Mouse (Mus musculus) thymus, adult 2 months (tissue): ENCODE measurements around the gene Clpsl2. TPM values are rescaled to one million over a fixed set of nuclear protein-coding genes. Genes with fewer than 3 reads are reported as not detected.

ENCODE experiments used
- DNase-seq: peaks from one replicate; pipeline ENCODE4 v3.0.0; 2021
- H3K27ac ChIP-seq: fragments of 200-500 bp; 2 replicates; pipeline ENCODE4 v1.5.1; 2012; ENCODE audit warnings: low read length, control low read depth; ENCODE audit not compliant: control insufficient read depth, insufficient read depth
- H3K27me3 ChIP-seq: fragments of 200-500 bp; 2 replicates; pipeline ENCODE4 v1.6.1; 2012; ENCODE audit warnings: mild to moderate bottlenecking, low read length, moderate library complexity, mixed read lengths; ENCODE audit not compliant: control insufficient read depth, insufficient read depth
- H3K36me3 ChIP-seq: fragments of 200-500 bp; 2 replicates; pipeline ENCODE4 v1.6.1; 2012; ENCODE audit warnings: mild to moderate bottlenecking, low read length, moderate library complexity; ENCODE audit not compliant: control insufficient read depth, insufficient read depth
- H3K4me1 ChIP-seq: fragments of 200-500 bp; replicated peaks from 2 replicates; pipeline ENCODE4 v1.6.1; 2012; ENCODE audit warnings: low read length; ENCODE audit not compliant: control insufficient read depth, insufficient read depth
- H3K4me3 ChIP-seq: fragments of 200-500 bp; 2 replicates; pipeline ENCODE4 v1.5.1; 2012; ENCODE audit warnings: mild to moderate bottlenecking, low read length, control low read depth, moderate library complexity; ENCODE audit not compliant: control insufficient read depth, insufficient read depth
- CTCF ChIP-seq: fragments of 200-500 bp; IDR thresholded peaks from 2 replicates; pipeline ENCODE4 v1.5.1; 2012; ENCODE audit warnings: mild to moderate bottlenecking, control low read depth, low read length, moderate library complexity, borderline replicate concordance; ENCODE audit not compliant: control insufficient read depth, poor library complexity, insufficient read depth; ENCODE audit errors: extremely low read depth
- POLR2A ChIP-seq: fragments of 200-500 bp; IDR thresholded peaks from 2 replicates; pipeline ENCODE4 v1.6.1; 2012; ENCODE audit warnings: mild to moderate bottlenecking, low read length, control low read depth, moderate library complexity; ENCODE audit not compliant: control insufficient read depth, poor library complexity, insufficient read depth; ENCODE audit errors: extremely low read depth
- WGBS: fragments of 180-500 bp; shearing (Covaris S2); methylation state at CpG from one replicate; pipeline ENCODE4 v1.1.7; 2018; 5-methylcytosine and 5-hydroxymethylcytosine counted together
- polyA plus RNA-seq: library from polyadenylated mRNA; depleted of rRNA; stranded (reverse); fragments of >200 nt; gene quantifications from 2 replicates; pipeline ENCODE4 v1.2.3, GENCODE M21; 2012; rRNA removed

The Clpsl2 gene
- polyA plus RNA-seq, 1 experiment, result not detected

DNA sequence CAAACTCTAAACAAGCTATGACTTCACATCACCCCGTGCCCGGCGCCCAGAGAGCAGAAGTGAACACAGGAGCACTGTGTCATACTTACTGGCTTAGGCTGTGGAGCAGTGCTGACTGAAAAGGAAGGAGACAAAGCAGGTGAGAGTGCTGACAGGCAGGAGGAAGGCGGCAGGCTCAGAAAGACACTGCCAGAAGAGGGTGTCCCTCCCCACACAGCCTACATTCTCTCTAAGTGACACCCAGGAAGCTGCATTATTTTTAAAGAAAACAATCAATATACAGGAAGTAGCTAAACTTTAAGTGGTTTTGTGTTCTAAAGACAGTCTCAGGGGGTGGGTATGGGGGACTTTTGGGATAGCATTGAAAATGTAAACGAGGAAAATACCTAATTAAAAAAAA is 51.6 kb downstream of the Clpsl2 start:
- Histone ChIP-seq H3K27me3 (no peaks in the 10 kb centered on the region), H3K36me3 (peaks cover 74% of the 10 kb centered on the region), H3K4me1 (no peaks in the 10 kb centered on the region), H3K4me3 (no peak overlapping the region), H3K27ac (no peak overlapping the region)
- TF ChIP-seq CTCF (no peak), POLR2A (no peak)
- no peak for DNase-seq
- 96% methylated on average over 5 of the region's 5 CpGs for whole genome bisulfite sequencing

DNA sequence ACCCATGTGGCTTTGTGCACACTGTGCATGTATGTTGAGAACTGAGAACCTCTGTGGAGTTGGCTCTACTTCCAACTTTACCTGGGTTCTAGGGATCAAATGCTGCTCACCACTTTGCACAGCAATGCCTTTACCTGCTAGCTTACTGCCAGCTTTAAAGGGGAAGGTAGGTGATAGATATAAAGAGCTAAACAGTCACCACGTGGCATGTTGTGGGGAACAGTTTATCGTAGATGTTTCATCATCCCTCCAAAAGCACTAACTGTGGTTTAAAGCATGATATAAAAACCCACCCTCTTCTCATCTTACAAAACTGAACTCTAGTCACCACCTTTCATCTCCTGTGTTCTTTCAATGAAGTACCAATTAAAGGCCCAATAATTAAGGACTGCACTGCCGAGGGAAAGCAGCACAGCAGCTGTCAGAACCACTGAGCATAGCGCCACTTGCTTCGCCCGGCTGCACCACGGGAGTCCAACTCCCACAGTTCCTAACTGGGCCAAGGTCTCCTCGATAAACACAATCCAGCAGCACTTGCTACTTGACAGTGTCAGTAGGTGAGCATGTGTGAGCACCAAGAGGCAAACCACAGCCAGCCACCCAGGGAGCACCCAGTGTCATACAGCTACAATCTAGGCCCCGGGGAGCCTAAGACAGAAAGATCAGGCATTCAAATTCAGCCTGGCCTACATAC is 52.5 kb downstream of the Clpsl2 start:
- no peak for DNase-seq
- H3K4me1 ChIP-seq, result no peaks in the 10 kb centered on the region
- H3K27ac ChIP-seq, result no peak overlapping the region
- no peaks in the 10 kb centered on the region for H3K27me3 ChIP-seq
- no peak overlapping the region for H3K4me3 ChIP-seq
- no peak for TF ChIP-seq CTCF
- TF ChIP-seq POLR2A, result no peak
- H3K36me3 ChIP-seq, result peaks cover 74% of the 10 kb centered on the region
- WGBS, result 87% methylated on average over 9 of the region's 9 CpGs

Other genes with a start within 250 kb of the Clpsl2 start
- 31.3 and 37.7 TPM in 2 replicates for gene Fance, start 235.9 kb upstream of the Clpsl2 start, polyA plus RNA-seq
- gene Rpl10a, start 220.9 kb upstream of the Clpsl2 start, polyA plus RNA-seq, result 3,187 and 3,626 TPM in 2 replicates
- gene Tead3, start 198.6 kb upstream of the Clpsl2 start, polyA plus RNA-seq, result 10.6 and 11.6 TPM in 2 replicates
- 0.35 and 0.59 TPM in 2 replicates for gene Tulp1, start 184.2 kb upstream of the Clpsl2 start, polyA plus RNA-seq
- 157 and 179 TPM in 2 replicates for gene Fkbp5, start 31.9 kb upstream of the Clpsl2 start, polyA plus RNA-seq
- 0.33 and 0.58 TPM in 2 replicates for gene Armc12, start 18.6 kb upstream of the Clpsl2 start, polyA plus RNA-seq
- gene Clps, start 11.4 kb downstream of the Clpsl2 start, polyA plus RNA-seq, result 1.3 and 5.4 TPM in 2 replicates
- 0.24 and 0.27 TPM in 2 replicates for gene Lhfpl5, start 26.2 kb downstream of the Clpsl2 start, polyA plus RNA-seq
- gene Srpk1, start 73.3 kb downstream of the Clpsl2 start, polyA plus RNA-seq, result 61.4 and 63.9 TPM in 2 replicates
- 0.75 and 0.93 TPM in 2 replicates for gene Slc26a8, start 140.8 kb downstream of the Clpsl2 start, polyA plus RNA-seq
- 121 and 131 TPM in 2 replicates for gene Mapk14, start 141.9 kb downstream of the Clpsl2 start, polyA plus RNA-seq
- 0.59 and 0.65 TPM in 2 replicates for gene AC170998.1, start 176.7 kb downstream of the Clpsl2 start, polyA plus RNA-seq
- gene Mapk13, start 219.9 kb downstream of the Clpsl2 start, polyA plus RNA-seq, result 5.9 and 8.2 TPM in 2 replicates